Mouse (Mus musculus): ENCODE results near the gene Gm7029. TPM values are rescaled to one million over a fixed set of nuclear protein-coding genes. Genes with fewer than 3 reads are reported as not detected.
A peak's percentile ranks its signal among the peaks of the same experiment; 100 is the strongest.

Gene Gm7029
- polyA plus RNA-seq, 1 experiment from 2014 or later, result not detected

- H3K27ac ChIP-seq (ENCODE audit: low read length), result peak within 1 kb of the TSS; percentile 97
- peak within 1 kb of the TSS; percentile 98 for H3K4me2 ChIP-seq (ENCODE audit: low read depth, low read length)
- no peaks in the 10 kb centered on the region for H3K9me3 ChIP-seq (replicated peaks; ENCODE audit: control insufficient read depth, low read length)
- H3K4me3 ChIP-seq (replicated peaks; ENCODE audit: low read length), result peak within 1 kb of the TSS; percentile 92
- H3K4me1 ChIP-seq (ENCODE audit: control insufficient read depth, insufficient read depth, low read length), result peaks cover 15% of the 10 kb centered on the region
- H3K27me3 ChIP-seq (ENCODE audit: control insufficient read depth, insufficient read depth, low read length), result no peaks in the 10 kb centered on the region
- H3K9ac ChIP-seq (ENCODE audit: low read length), result peak within 1 kb of the TSS; percentile 94
- under 1% methylated on average over 68 of the region's 68 CpGs for WGBS
- ATAC-seq (ENCODE audit: insufficient read depth, low FRiP score), result peak; percentile 97
- peaks cover 24% of the 10 kb centered on the region for H3K36me3 ChIP-seq (ENCODE audit: control insufficient read depth, insufficient read depth, low read length)
Measured at GRCm38 (mm10) chr17:33909077-33909868, 35.6 kb downstream of the Gm7029 start, which contains the start of gene Daxx. Daxx (plus strand) TSS chr17:33909414.

GRCm38 (mm10) chr17:33909869-33910250 is 36.2 kb downstream of the Gm7029 start:
- peak overlapping the region; percentile 92 for H3K4me3 ChIP-seq (replicated peaks; ENCODE audit: low read length)
- ATAC-seq (ENCODE audit: insufficient read depth, low FRiP score), result no peak
- WGBS, result 0% methylated on average over 14 of the region's 14 CpGs
- H3K36me3 ChIP-seq (ENCODE audit: control insufficient read depth, insufficient read depth, low read length), result peaks cover 24% of the 10 kb centered on the region
- peaks cover 15% of the 10 kb centered on the region for H3K4me1 ChIP-seq (ENCODE audit: control insufficient read depth, insufficient read depth, low read length)
- H3K27ac ChIP-seq (ENCODE audit: low read length), result peak overlapping the region; percentile 97
- H3K9ac ChIP-seq (ENCODE audit: low read length), result peak overlapping the region; percentile 94
- H3K9me3 ChIP-seq (replicated peaks; ENCODE audit: control insufficient read depth, low read length), result no peaks in the 10 kb centered on the region
- peak overlapping the region; percentile 76 for H3K4me2 ChIP-seq (ENCODE audit: low read depth, low read length)
- H3K27me3 ChIP-seq (ENCODE audit: control insufficient read depth, insufficient read depth, low read length), result no peaks in the 10 kb centered on the region

GRCm38 (mm10) chr17:33910346-33911051 is 36.9 kb downstream of the Gm7029 start:
- Histone ChIP-seq H3K36me3 (ENCODE audit: control insufficient read depth, insufficient read depth, low read length) (peaks cover 24% of the 10 kb centered on the region), H3K27ac (ENCODE audit: low read length) (peak overlapping the region; percentile 97), H3K9ac (ENCODE audit: low read length) (peak overlapping the region; percentile 94), H3K27me3 (ENCODE audit: control insufficient read depth, insufficient read depth, low read length) (no peaks in the 10 kb centered on the region), H3K4me1 (ENCODE audit: control insufficient read depth, insufficient read depth, low read length) (peaks cover 20% of the 10 kb centered on the region), H3K9me3 (replicated peaks; ENCODE audit: control insufficient read depth, low read length) (no peaks in the 10 kb centered on the region), H3K4me2 (ENCODE audit: low read depth, low read length) (peak overlapping the region; percentile 76), H3K4me3 (replicated peaks; ENCODE audit: low read length) (peak overlapping the region; percentile 92)
- no peak for ATAC-seq (ENCODE audit: insufficient read depth, low FRiP score)
- 47% methylated on average over 11 of the region's 11 CpGs for WGBS

GRCm38 (mm10) chr17:33911052-33911812 is 37.6 kb downstream of the Gm7029 start:
- H3K4me2 ChIP-seq (ENCODE audit: low read depth, low read length), result no peak overlapping the region
- WGBS, result 89% methylated on average over 31 of the region's 31 CpGs

DNA sequence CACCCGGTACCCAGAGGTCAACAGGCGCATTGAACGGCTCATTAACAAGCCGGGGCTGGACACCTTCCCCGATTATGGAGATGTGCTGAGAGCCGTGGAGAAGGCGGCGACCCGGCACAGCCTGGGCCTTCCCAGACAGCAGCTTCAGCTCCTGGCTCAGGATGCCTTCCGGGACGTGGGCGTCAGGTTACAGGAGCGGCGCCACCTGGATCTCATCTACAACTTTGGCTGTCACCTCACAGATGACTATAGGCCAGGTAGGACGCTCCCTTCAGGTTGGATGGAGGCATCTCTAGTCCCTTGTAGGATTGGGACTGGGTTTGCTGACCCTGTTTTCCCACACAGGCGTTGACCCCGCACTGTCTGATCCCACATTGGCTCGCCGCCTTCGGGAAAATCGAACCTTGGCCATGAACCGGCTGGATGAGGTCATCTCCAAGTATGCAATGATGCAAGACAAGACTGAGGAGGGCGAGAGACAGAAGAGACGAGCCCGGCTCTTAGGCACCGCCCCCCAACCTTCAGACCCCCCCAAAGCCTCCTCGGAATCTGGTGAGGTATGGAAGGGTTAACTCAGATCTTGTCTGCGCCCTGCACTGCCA is 38.3 kb downstream of the Gm7029 start:
- Histone ChIP-seq H3K9me3 (replicated peaks; ENCODE audit: control insufficient read depth, low read length) (no peaks in the 10 kb centered on the region), H3K27ac (ENCODE audit: low read length) (no peak overlapping the region), H3K4me1 (ENCODE audit: control insufficient read depth, insufficient read depth, low read length) (peaks cover 23% of the 10 kb centered on the region), H3K4me2 (ENCODE audit: low read depth, low read length) (no peak overlapping the region), H3K4me3 (replicated peaks; ENCODE audit: low read length) (no peak overlapping the region), H3K27me3 (ENCODE audit: control insufficient read depth, insufficient read depth, low read length) (no peaks in the 10 kb centered on the region), H3K9ac (ENCODE audit: low read length) (no peak overlapping the region), H3K36me3 (ENCODE audit: control insufficient read depth, insufficient read depth, low read length) (peaks cover 24% of the 10 kb centered on the region)
- 92% methylated on average over 28 of the region's 28 CpGs for WGBS
- ATAC-seq (ENCODE audit: insufficient read depth, low FRiP score), result no peak

More at GRCm38 (mm10) chr17:33911052-33911812, 37.6 kb downstream of the Gm7029 start:
- ATAC-seq (ENCODE audit: insufficient read depth, low FRiP score), result no peak
- Histone ChIP-seq H3K36me3 (ENCODE audit: control insufficient read depth, insufficient read depth, low read length) (peaks cover 24% of the 10 kb centered on the region), H3K27me3 (ENCODE audit: control insufficient read depth, insufficient read depth, low read length) (no peaks in the 10 kb centered on the region), H3K4me3 (replicated peaks; ENCODE audit: low read length) (no peak overlapping the region), H3K4me1 (ENCODE audit: control insufficient read depth, insufficient read depth, low read length) (peaks cover 20% of the 10 kb centered on the region), H3K27ac (ENCODE audit: low read length) (no peak overlapping the region), H3K9me3 (replicated peaks; ENCODE audit: control insufficient read depth, low read length) (no peaks in the 10 kb centered on the region), H3K9ac (ENCODE audit: low read length) (no peak overlapping the region)

DNA sequence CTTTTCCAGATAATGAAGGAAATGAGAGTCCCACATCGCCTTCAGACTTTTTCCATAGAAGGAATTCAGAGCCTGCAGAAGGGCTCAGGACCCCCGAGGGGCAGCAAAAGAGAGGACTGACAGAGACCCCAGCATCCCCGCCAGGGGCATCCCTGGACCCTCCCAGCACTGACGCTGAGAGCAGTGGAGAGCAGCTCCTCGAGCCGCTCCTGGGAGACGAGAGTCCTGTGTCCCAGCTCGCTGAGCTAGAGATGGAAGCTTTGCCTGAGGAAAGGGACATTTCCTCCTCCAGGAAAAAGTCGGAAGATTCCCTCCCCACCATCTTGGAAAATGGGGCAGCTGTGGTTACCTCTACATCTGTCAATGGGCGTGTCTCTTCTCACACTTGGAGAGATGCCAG is 39.6 kb downstream of the Gm7029 start:
- 90% methylated on average over 10 of the region's 10 CpGs for WGBS
- no peak overlapping the region for H3K27ac ChIP-seq (ENCODE audit: low read length)
- H3K4me3 ChIP-seq (replicated peaks; ENCODE audit: low read length), result no peak overlapping the region
- H3K9ac ChIP-seq (ENCODE audit: low read length), result no peak overlapping the region
- no peaks in the 10 kb centered on the region for H3K27me3 ChIP-seq (ENCODE audit: control insufficient read depth, insufficient read depth, low read length)
- H3K36me3 ChIP-seq (ENCODE audit: control insufficient read depth, insufficient read depth, low read length), result peaks cover 27% of the 10 kb centered on the region
- no peak overlapping the region for H3K4me2 ChIP-seq (ENCODE audit: low read depth, low read length)
- H3K9me3 ChIP-seq (replicated peaks; ENCODE audit: control insufficient read depth, low read length), result no peaks in the 10 kb centered on the region
- H3K4me1 ChIP-seq (ENCODE audit: control insufficient read depth, insufficient read depth, low read length), result peaks cover 22% of the 10 kb centered on the region
- no peak for ATAC-seq (ENCODE audit: insufficient read depth, low FRiP score)

DNA sequence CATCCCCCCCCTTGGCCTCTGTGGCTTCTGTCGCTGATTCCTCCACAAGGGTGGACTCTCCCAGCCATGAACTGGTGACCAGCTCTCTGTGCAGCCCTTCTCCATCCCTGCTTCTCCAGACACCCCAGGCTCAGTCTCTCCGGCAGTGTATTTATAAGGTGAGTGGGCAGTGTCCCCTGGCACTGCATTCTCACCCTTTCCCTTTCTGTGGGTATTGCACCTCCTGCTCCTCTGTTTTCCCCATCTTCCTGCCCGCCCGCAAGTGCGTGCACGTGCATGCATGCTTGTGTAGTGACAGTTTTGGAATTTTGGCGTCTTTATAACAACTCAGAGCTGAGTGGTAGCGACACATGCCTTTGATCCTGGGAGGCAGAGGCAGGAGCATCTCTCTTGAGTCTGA is 40.3 kb downstream of the Gm7029 start:
- ATAC-seq (ENCODE audit: insufficient read depth, low FRiP score), result no peak
- Histone ChIP-seq H3K9ac (ENCODE audit: low read length) (no peak overlapping the region), H3K4me1 (ENCODE audit: control insufficient read depth, insufficient read depth, low read length) (peaks cover 27% of the 10 kb centered on the region)

DNA sequence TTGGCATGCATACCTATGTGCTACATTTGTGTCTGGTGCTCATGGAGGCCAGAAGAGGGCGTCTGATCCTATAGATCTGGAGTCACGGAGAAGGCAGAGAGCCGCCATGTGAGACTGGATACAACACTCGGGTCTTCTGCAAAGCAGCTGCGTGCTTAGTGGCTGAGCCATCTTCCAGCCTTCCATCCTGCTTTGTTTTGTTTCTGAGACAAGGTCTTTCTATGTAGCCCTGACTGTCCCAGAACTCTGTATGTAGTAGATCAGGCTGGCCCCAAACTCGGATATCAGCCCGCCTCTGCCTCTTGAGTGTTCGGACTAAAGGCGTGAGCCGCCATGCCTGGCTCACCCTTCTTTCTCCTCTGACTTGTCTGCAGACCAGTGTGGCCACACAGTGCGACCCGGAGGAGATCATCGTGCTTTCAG is 41.3 kb downstream of the Gm7029 start:
- no peaks in the 10 kb centered on the region for H3K9me3 ChIP-seq (replicated peaks; ENCODE audit: control insufficient read depth, low read length)
- peak overlapping the region; percentile 73 for H3K4me2 ChIP-seq (ENCODE audit: low read depth, low read length)
- no peak for ATAC-seq (ENCODE audit: insufficient read depth, low FRiP score)
- no peak overlapping the region for H3K27ac ChIP-seq (ENCODE audit: low read length)
- peaks cover 27% of the 10 kb centered on the region for H3K36me3 ChIP-seq (ENCODE audit: control insufficient read depth, insufficient read depth, low read length)
- peaks cover 30% of the 10 kb centered on the region for H3K4me1 ChIP-seq (ENCODE audit: control insufficient read depth, insufficient read depth, low read length)
- no peaks in the 10 kb centered on the region for H3K27me3 ChIP-seq (ENCODE audit: control insufficient read depth, insufficient read depth, low read length)
- peak overlapping the region; percentile 48; the same call in 1 of the 2 replicates for H3K9ac ChIP-seq (ENCODE audit: low read length)
- H3K4me3 ChIP-seq (replicated peaks; ENCODE audit: low read length), result peak overlapping the region; percentile 64; the same call in 1 of the 2 replicates
- 68% methylated on average over 13 of the region's 13 CpGs for WGBS

More for the DNA sequence above, 40.3 kb downstream of the Gm7029 start:
- Histone ChIP-seq H3K36me3 (ENCODE audit: control insufficient read depth, insufficient read depth, low read length) (peaks cover 27% of the 10 kb centered on the region), H3K4me3 (replicated peaks; ENCODE audit: low read length) (no peak overlapping the region), H3K27ac (ENCODE audit: low read length) (no peak overlapping the region), H3K4me2 (ENCODE audit: low read depth, low read length) (no peak overlapping the region), H3K27me3 (ENCODE audit: control insufficient read depth, insufficient read depth, low read length) (no peaks in the 10 kb centered on the region), H3K9me3 (replicated peaks; ENCODE audit: control insufficient read depth, low read length) (no peaks in the 10 kb centered on the region)
- 95% methylated on average over 8 of the region's 8 CpGs for WGBS

Data from stomach, embryonic 16.5 days (tissue).